Comparison of ENCODE assay signal across 8 mouse cellular contexts in the genomic region with DNA sequence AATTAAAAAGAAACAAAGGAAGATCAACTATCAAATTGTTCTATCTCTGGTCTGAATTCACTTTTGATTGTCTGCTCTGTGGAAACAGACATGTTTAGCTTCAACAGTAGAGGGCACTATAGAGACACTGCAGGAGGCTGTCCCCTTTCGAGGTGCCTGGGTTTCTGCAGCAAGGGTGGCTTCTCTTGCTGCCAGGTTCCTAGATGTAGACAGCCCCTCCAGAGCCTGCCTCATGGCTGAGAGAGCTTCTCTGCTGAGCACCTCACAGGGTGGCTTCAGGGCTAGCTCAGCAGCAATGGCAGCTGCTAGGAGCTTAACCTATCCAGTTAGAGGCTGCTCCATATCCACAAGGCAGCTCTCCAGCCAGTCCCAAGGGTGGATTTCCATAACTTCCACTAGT. TPM values are rescaled to one million over a fixed set of nuclear protein-coding genes. Genes with fewer than 3 reads are reported as not detected.
DNase-seq lines count a peak whose midpoint lies in the region; ATAC-seq lines count a peak whose summit lies in the region.

No protein-coding gene starts in this region.

- no peaks in the 10 kb centered on the region for H3K9me3 ChIP-seq in limb, embryonic 11.5 days (ENCODE audit: control insufficient read depth, low read length)
- H3K9me3 ChIP-seq in limb, embryonic 10.5 days (replicated peaks) = no peaks in the 10 kb centered on the region
- H3K9me3 ChIP-seq in liver, embryonic 13.5 days (replicated peaks) = no peaks in the 10 kb centered on the region

- ATAC-seq in limb, embryonic 11.5 days (ENCODE audit: insufficient number of reproducible peaks, low FRiP score, low TSS enrichment, low read depth) = no peak
- no peak for ATAC-seq in liver, embryonic 13.5 days (ENCODE audit: low read depth)
- ATAC-seq in inflammation-experienced regulatory T-cells, adult 6 months = no peak

- H3K27ac ChIP-seq in limb, embryonic 11.5 days (replicated peaks; ENCODE audit: low read depth, low read length) = no peak overlapping the region
- no peak overlapping the region for H3K27ac ChIP-seq in limb, embryonic 10.5 days
- no peak overlapping the region for H3K27ac ChIP-seq in liver, embryonic 13.5 days

- no peak overlapping the region for H3K4me3 ChIP-seq in limb, embryonic 11.5 days (ENCODE audit: low read depth, low read length)
- no peak overlapping the region for H3K4me3 ChIP-seq in limb, embryonic 10.5 days
- H3K4me3 ChIP-seq in liver, embryonic 13.5 days (replicated peaks) = no peak overlapping the region

- no peak overlapping the region for H3K4me2 ChIP-seq in limb, embryonic 11.5 days (ENCODE audit: low read depth, severe bottlenecking)
- H3K4me2 ChIP-seq in liver, embryonic 13.5 days = no peak overlapping the region

- no peaks in the 10 kb centered on the region for H3K27me3 ChIP-seq in limb, embryonic 11.5 days (ENCODE audit: control insufficient read depth, insufficient read depth, low read length)
- no peaks in the 10 kb centered on the region for H3K27me3 ChIP-seq in limb, embryonic 10.5 days (ENCODE audit: low read depth, poor library complexity, severe bottlenecking)
- H3K27me3 ChIP-seq in liver, embryonic 13.5 days = peaks cover 17% of the 10 kb centered on the region

- H3K36me3 ChIP-seq in limb, embryonic 11.5 days (ENCODE audit: control insufficient read depth, insufficient read depth, low read length) = no peaks in the 10 kb centered on the region
- no peaks in the 10 kb centered on the region for H3K36me3 ChIP-seq in limb, embryonic 10.5 days
- H3K36me3 ChIP-seq in liver, embryonic 13.5 days = no peaks in the 10 kb centered on the region

- 0% methylated on average over 1 of the region's 1 CpGs for WGBS in limb, embryonic 11.5 days
- WGBS in limb, embryonic 10.5 days = 0% methylated on average over 1 of the region's 1 CpGs
- 4% methylated on average over 1 of the region's 1 CpGs for WGBS in liver, embryonic 13.5 days (ENCODE audit: insufficient replicate concordance)

- DNase-seq in limb, embryonic 11.5 days (ENCODE audit: low spot score) = peak; percentile 59
- no peak for DNase-seq in limb, embryonic 10.5 days (ENCODE audit: low spot score)
- peak; percentile 56 for DNase-seq in R1 (ENCODE audit: low read depth, low spot score)
- DNase-seq in cerebellum, postnatal 36 days = peak; percentile 52 to 62
- DNase-seq in induced T-regulatory cell, adult 2 months (ENCODE audit: low read depth) = peak; percentile 76
- peak; percentile 21 for DNase-seq in liver, embryonic 13.5 days
- peak; percentile 61 for DNase-seq in right cerebral cortex, adult 18-20 months

- no peak overlapping the region for H3K9ac ChIP-seq in limb, embryonic 11.5 days (ENCODE audit: low read length)
- H3K9ac ChIP-seq in liver, embryonic 13.5 days = no peak overlapping the region

- no peaks in the 10 kb centered on the region for H3K4me1 ChIP-seq in limb, embryonic 11.5 days (ENCODE audit: control insufficient read depth, insufficient read depth, low read length)
- H3K4me1 ChIP-seq in limb, embryonic 10.5 days = peaks cover 7% of the 10 kb centered on the region; the same call in 1 of the 2 replicates
- peaks cover 13% of the 10 kb centered on the region for H3K4me1 ChIP-seq in liver, embryonic 13.5 days (replicated peaks)

RNA-seq across cellular contexts. Expression of a gene that starts 5.0 kb away (rescaled TPM):
- 91.4 and 94.8 TPM in 2 replicates for polyA plus RNA-seq in limb, embryonic 11.5 days (2014; fragmentation: Nextera tagmentation; extraction: Ambion mirVana)
- 74.2 and 82.0 TPM in 2 replicates for polyA plus RNA-seq in limb, embryonic 10.5 days (2016; fragmentation: Nextera tagmentation; extraction: Ambion mirVana)
- polyA plus RNA-seq in liver, embryonic 13.5 days (2015; fragmentation: Nextera tagmentation; extraction: Ambion mirVana) = 5.1 and 5.9 TPM in 2 replicates
- 1 to 10 TPM; 2.1 to 3.7 (median 2.9) TPM for polyA plus RNA-seq in inflammation-experienced regulatory T-cells, adult 6 months (2017; shearing (Covaris generic))

Comparison
In these comparisons a context has a peak if more than half of its experiments do, and no peak if none do; other contexts are left out.
1. RNA of a gene that starts 5.0 kb away (polyA plus RNA-seq): 91.4 to 94.8 TPM in limb, embryonic 11.5 days and 74.2 to 82.0 TPM in limb, embryonic 10.5 days; 5.1 to 5.9 TPM in liver, embryonic 13.5 days and 2.1 to 3.7 TPM in inflammation-experienced regulatory T-cells, adult 6 months; every median in the first group is over 10 times any median in the second.